Mouse (Mus musculus) WW6 (cell line): ENCODE results near the gene Ptpra.
"Not testable (repeated sequence)": the region's sequence is repeated elsewhere in the genome, so short reads cannot be mapped to it uniquely, and the experiment has no call there.

Experiments
- DNase-seq: peaks from one replicate; pipeline ENCODE4 v3.0.0-alpha.2; 2013; ENCODE audit warnings: low read depth, low spot score

The Ptpra gene

GRCm38 (mm10) chr2:130488002-130488401 lies 37.9 kb downstream of the Ptpra start:
- DNase-seq: peak; percentile 28

- DNase-seq: no peak
Observed at GRCm38 (mm10) chr2:130488600-130488999, 38.5 kb downstream of the Ptpra start.

- DNase-seq: no peak
Observed at GRCm38 (mm10) chr2:130491162-130491561, 41.1 kb downstream of the Ptpra start.

- DNase-seq: no peak
Observed at GRCm38 (mm10) chr2:130491587-130491986, 41.5 kb downstream of the Ptpra start.

- DNase-seq: not testable (repeated sequence)
Observed at GRCm38 (mm10) chr2:130495114-130495513, 45.0 kb downstream of the Ptpra start.

GRCm38 (mm10) chr2:130496037-130496436 lies 46.0 kb downstream of the Ptpra start:
- DNase-seq: no peak

GRCm38 (mm10) chr2:130496931-130497330 lies 46.9 kb downstream of the Ptpra start:
- DNase-seq: no peak

- DNase-seq: no peak
Observed at GRCm38 (mm10) chr2:130499546-130499945, 49.5 kb downstream of the Ptpra start.

GRCm38 (mm10) chr2:130501556-130501955 lies 51.5 kb downstream of the Ptpra start:
- no peak for DNase-seq

GRCm38 (mm10) chr2:130511616-130512015 lies 61.5 kb downstream of the Ptpra start:
- DNase-seq: not testable (repeated sequence)

GRCm38 (mm10) chr2:130513907-130514306 lies 63.8 kb downstream of the Ptpra start:
- no peak for DNase-seq

GRCm38 (mm10) chr2:130515791-130516190 lies 65.7 kb downstream of the Ptpra start:
- no peak for DNase-seq

GRCm38 (mm10) chr2:130521927-130522326 lies 71.8 kb downstream of the Ptpra start:
- no peak for DNase-seq

- DNase-seq: not testable (repeated sequence)
Observed at GRCm38 (mm10) chr2:130525480-130525879, 75.4 kb downstream of the Ptpra start.

- DNase-seq: no peak
Observed at GRCm38 (mm10) chr2:130528457-130528856, 78.4 kb downstream of the Ptpra start.

GRCm38 (mm10) chr2:130529290-130529689 lies 79.2 kb downstream of the Ptpra start:
- DNase-seq: no peak

GRCm38 (mm10) chr2:130529925-130530324 lies 79.8 kb downstream of the Ptpra start:
- no peak for DNase-seq

- DNase-seq: no peak
Observed at GRCm38 (mm10) chr2:130532201-130532600, 82.1 kb downstream of the Ptpra start.

- no peak for DNase-seq
Observed at GRCm38 (mm10) chr2:130535017-130535416, 84.9 kb downstream of the Ptpra start.

GRCm38 (mm10) chr2:130536890-130537289 lies 86.8 kb downstream of the Ptpra start:
- no peak for DNase-seq

GRCm38 (mm10) chr2:130538876-130539546 lies 88.9 kb downstream of the Ptpra start:
- DNase-seq: no peak

GRCm38 (mm10) chr2:130540266-130540665 lies 90.2 kb downstream of the Ptpra start:
- DNase-seq: no peak

GRCm38 (mm10) chr2:130546957-130547356 lies 96.9 kb downstream of the Ptpra start:
- no peak for DNase-seq

GRCm38 (mm10) chr2:130554841-130555240 lies 104.8 kb downstream of the Ptpra start:
- no peak for DNase-seq
